Mouse (Mus musculus) forebrain, embryonic 13.5 days (tissue): ENCODE data around the gene N4bp2l1. TPM values are rescaled to one million over a fixed set of nuclear protein-coding genes. Genes with fewer than 3 reads are reported as not detected.

Experiments used
- ATAC-seq: fragments of 200-750 bp; cut with Nextera tagmentation; 2 replicates; pipeline ENCODE4 v1.8.0; 2017
- H3K27ac ChIP-seq: fragments of 300-500 bp; sonication (generic); 2 replicates; pipeline ENCODE4 v1.5.1; 2015; ENCODE audit warnings: inconsistent platforms, mild to moderate bottlenecking, moderate library complexity
- H3K27me3 ChIP-seq: fragments of 300-500 bp; sonication (generic); 2 replicates; pipeline ENCODE4 v1.6.1; 2015; ENCODE audit warnings: mild to moderate bottlenecking, inconsistent platforms
- H3K36me3 ChIP-seq: fragments of 300-500 bp; sonication (generic); 2 replicates; pipeline ENCODE4 v1.6.1; 2015; ENCODE audit warnings: mild to moderate bottlenecking, inconsistent platforms; ENCODE audit not compliant: poor library complexity, severe bottlenecking
- H3K4me1 ChIP-seq: fragments of 300-500 bp; sonication (generic); 2 replicates; pipeline ENCODE4 v1.6.1; 2015; ENCODE audit warnings: inconsistent platforms
- H3K4me2 ChIP-seq: fragments of 300-500 bp; sonication (generic); 2 replicates; pipeline ENCODE4 v1.6.1; 2015; ENCODE audit warnings: inconsistent platforms, mild to moderate bottlenecking, moderate library complexity
- H3K4me3 ChIP-seq: fragments of 300-500 bp; sonication (generic); 2 replicates; pipeline ENCODE4 v1.5.1; 2015; ENCODE audit warnings: mild to moderate bottlenecking, inconsistent platforms
- H3K9ac ChIP-seq: fragments of 300-500 bp; sonication (generic); 2 replicates; pipeline ENCODE4 v1.6.1; 2015; ENCODE audit warnings: mild to moderate bottlenecking, inconsistent platforms
- H3K9me3 ChIP-seq: fragments of 300-500 bp; sonication (generic); replicated peaks from 2 replicates; pipeline ENCODE4 v1.6.1; 2016; ENCODE audit warnings: inconsistent platforms
- WGBS: fragments of 180-500 bp; shearing (Covaris S2); methylation state at CpG from one replicate; pipeline ENCODE4 v1.1.7; 2015; 5-methylcytosine and 5-hydroxymethylcytosine counted together
- polyA plus RNA-seq: library from polyadenylated mRNA; unstranded; fragments of >200 nt; fragmentation: Nextera tagmentation; extraction: Ambion mirVana; gene quantifications from 2 replicates; pipeline ENCODE4 v1.2.1, GENCODE M21; 2015

Gene N4bp2l1
- polyA plus RNA-seq, 1 experiment from 2014 or later, result 4.5 TPM

DNA sequence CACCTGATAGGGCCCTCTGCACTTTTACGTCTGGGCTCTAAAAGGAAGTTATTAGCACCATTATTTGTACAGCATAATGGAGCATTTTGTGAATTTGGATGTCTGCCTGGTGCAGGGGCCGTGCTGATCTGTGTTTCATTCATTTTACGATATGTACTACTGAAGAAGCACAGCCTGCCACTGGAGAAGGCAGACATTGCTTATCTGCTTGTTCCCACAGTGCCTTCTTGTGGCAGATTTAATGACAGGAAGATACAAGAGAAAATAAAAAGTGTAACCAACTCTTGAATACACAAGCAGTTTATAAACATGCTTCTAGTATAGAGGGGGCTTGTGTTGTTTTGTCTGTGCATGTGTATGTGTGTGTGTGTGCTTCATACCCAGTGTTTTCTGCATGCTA, 45.4 kb downstream of the N4bp2l1 start:
- no peak overlapping the region for H3K4me3 ChIP-seq
- H3K4me2 ChIP-seq, result no peak overlapping the region
- WGBS, result 65% methylated on average over 3 of the region's 3 CpGs
- H3K9ac ChIP-seq, result no peak overlapping the region
- ATAC-seq, result no peak
- 0 out of 2 replicates have a peak, but pooled peaks cover 3% of the 10 kb centered on the region for H3K4me1 ChIP-seq
- peaks cover 45% of the 10 kb centered on the region for H3K36me3 ChIP-seq
- no peak overlapping the region for H3K27ac ChIP-seq
- no peaks in the 10 kb centered on the region for H3K27me3 ChIP-seq
- H3K9me3 ChIP-seq, result no peaks in the 10 kb centered on the region

DNA sequence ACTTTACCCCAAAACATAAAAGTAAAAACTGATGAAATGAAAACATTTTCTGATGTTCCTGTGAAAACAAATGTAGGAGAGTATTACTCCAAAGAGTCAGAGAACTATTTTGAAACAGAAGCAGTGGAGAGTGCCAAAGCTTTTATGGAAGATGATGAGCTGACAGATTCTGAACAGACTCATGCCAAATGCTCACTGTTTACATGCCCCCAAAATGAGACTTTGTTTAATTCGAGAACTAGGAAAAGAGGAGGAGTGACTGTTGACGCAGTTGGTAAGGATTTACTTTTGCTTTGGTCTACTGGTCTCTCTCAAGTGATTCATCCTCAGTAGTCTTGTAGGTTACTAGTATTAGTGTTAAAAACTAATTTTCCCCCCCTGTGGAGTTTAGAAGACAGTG, 53.8 kb downstream of the N4bp2l1 start:
- Histone ChIP-seq H3K9ac (no peak overlapping the region), H3K4me2 (no peak overlapping the region), H3K9me3 (peaks cover 2% of the 10 kb centered on the region; the same call in 1 of the 2 replicates), H3K4me1 (0 out of 2 replicates have a peak, but pooled peaks cover 3% of the 10 kb centered on the region), H3K36me3 (peaks cover 27% of the 10 kb centered on the region), H3K4me3 (no peak overlapping the region), H3K27ac (no peak overlapping the region), H3K27me3 (no peaks in the 10 kb centered on the region)
- no peak for ATAC-seq
- 95% methylated on average over 2 of the region's 2 CpGs for WGBS

- ATAC-seq, result no peak
- Histone ChIP-seq H3K9ac (no peak overlapping the region), H3K4me2 (no peak overlapping the region), H3K27ac (no peak overlapping the region), H3K4me3 (no peak overlapping the region), H3K4me1 (no peaks in the 10 kb centered on the region), H3K27me3 (no peaks in the 10 kb centered on the region), H3K9me3 (peaks cover 2% of the 10 kb centered on the region; the same call in 1 of the 2 replicates), H3K36me3 (peaks cover 44% of the 10 kb centered on the region)
- WGBS, result 96% methylated on average over 1 of the region's 1 CpGs
Observed at GRCm38 (mm10) chr5:150541302-150541701, 55.7 kb downstream of the N4bp2l1 start.

GRCm38 (mm10) chr5:150525239-150525638, 71.7 kb downstream of the N4bp2l1 start:
- H3K4me3 ChIP-seq, result no peak overlapping the region
- H3K4me2 ChIP-seq, result no peak overlapping the region
- H3K4me1 ChIP-seq, result peaks cover 17% of the 10 kb centered on the region
- ATAC-seq, result no peak
- H3K9ac ChIP-seq, result no peak overlapping the region
- no peaks in the 10 kb centered on the region for H3K27me3 ChIP-seq
- peaks cover 6% of the 10 kb centered on the region; the same call in 1 of the 2 replicates for H3K36me3 ChIP-seq
- whole genome bisulfite sequencing, result 91% methylated on average over 2 of the region's 2 CpGs
- no peak overlapping the region for H3K27ac ChIP-seq
- H3K9me3 ChIP-seq, result no peaks in the 10 kb centered on the region

DNA sequence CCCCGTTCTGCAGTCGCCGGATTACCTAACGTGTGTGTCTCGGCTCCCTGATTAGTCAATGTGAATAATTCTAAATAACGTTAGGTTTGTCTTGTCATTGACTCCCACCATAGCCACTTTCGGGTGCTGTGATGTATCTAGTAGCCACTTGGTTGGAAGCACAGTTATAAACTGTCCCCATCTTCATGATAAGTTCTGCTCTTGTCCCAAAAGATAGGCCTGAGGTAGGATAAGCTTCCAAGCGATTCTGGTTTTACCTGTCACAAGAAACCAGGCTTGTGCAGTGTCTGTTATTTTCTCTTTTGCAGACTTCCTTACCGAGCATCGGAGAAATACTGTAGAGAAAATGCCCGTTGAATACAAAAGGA, 74.1 kb downstream of the N4bp2l1 start:
- ATAC-seq, result no peak
- Histone ChIP-seq H3K4me2 (peak overlapping the region; percentile 66), H3K9ac (peak overlapping the region; percentile 85), H3K9me3 (no peaks in the 10 kb centered on the region), H3K27me3 (no peaks in the 10 kb centered on the region), H3K4me3 (peak overlapping the region; percentile 73), H3K27ac (peak overlapping the region; percentile 44; the same call in 1 of the 2 replicates), H3K4me1 (peaks cover 17% of the 10 kb centered on the region), H3K36me3 (no peaks in the 10 kb centered on the region)
- WGBS, result 8% methylated on average over 11 of the region's 11 CpGs

- peak; percentile 98 for ATAC-seq
- Histone ChIP-seq H3K4me2 (peak within 1 kb of the TSS; percentile 66), H3K27me3 (no peaks in the 10 kb centered on the region), H3K36me3 (no peaks in the 10 kb centered on the region), H3K27ac (peak within 1 kb of the TSS; percentile 44), H3K9me3 (no peaks in the 10 kb centered on the region), H3K4me3 (peak within 1 kb of the TSS; percentile 73), H3K4me1 (peaks cover 17% of the 10 kb centered on the region), H3K9ac (peak within 1 kb of the TSS; percentile 85)
- WGBS, result 6% methylated on average over 59 of the region's 63 CpGs
Observed at GRCm38 (mm10) chr5:150521937-150522866, 74.8 kb downstream of the N4bp2l1 start, which contains the start of gene Brca2. Gene Brca2, plus strand, starts transcription at chr5:150522630.

Other genes with a start within 250 kb of the N4bp2l1 start
- not detected in 2 replicates for gene Zar1l, start 79.0 kb downstream of the N4bp2l1 start, polyA plus RNA-seq
- gene Brca2, start 74.6 kb downstream of the N4bp2l1 start, polyA plus RNA-seq, result 23.9 and 29.0 TPM in 2 replicates
- gene N4bp2l2, start 69.0 kb upstream of the N4bp2l1 start, polyA plus RNA-seq, result 31.4 and 32.7 TPM in 2 replicates
- 32.0 and 36.0 TPM in 2 replicates for gene Pds5b, start 76.6 kb upstream of the N4bp2l1 start, polyA plus RNA-seq